Mouse (Mus musculus) forebrain, embryonic 11.5 days (tissue): ENCODE measurements around the gene Znrd1. TPM values are rescaled to one million over a fixed set of nuclear protein-coding genes. Genes with fewer than 3 reads are reported as not detected.
A peak's percentile ranks its signal among the peaks of the same experiment; 100 is the strongest.
"Not testable (repeated sequence)": the region's sequence is repeated elsewhere in the genome, so short reads cannot be mapped to it uniquely, and the experiment has no call there.

Source experiments
- ATAC-seq: fragments of 200-750 bp; cut with Nextera tagmentation; replicated peaks from 2 replicates; pipeline ENCODE4 v1.8.0; 2017; ENCODE audit warnings: moderate TSS enrichment; ENCODE audit not compliant: low FRiP score
- DNase-seq: peaks from one replicate; pipeline ENCODE4 v3.0.0-alpha.2; 2017; ENCODE audit warnings: low spot score
- H3K27ac ChIP-seq: fragments of 300-500 bp; sonication (generic); 2 replicates; pipeline ENCODE4 v1.5.1; 2014; ENCODE audit warnings: low read depth, low read length
- H3K27me3 ChIP-seq: fragments of 300-500 bp; sonication (generic); 2 replicates; pipeline ENCODE4 v1.6.1; 2014; ENCODE audit warnings: mild to moderate bottlenecking, low read length, mixed read lengths; ENCODE audit not compliant: control insufficient read depth, insufficient read depth
- H3K36me3 ChIP-seq: fragments of 300-500 bp; sonication (generic); 2 replicates; pipeline ENCODE4 v1.6.1; 2014; ENCODE audit warnings: mild to moderate bottlenecking, low read length, moderate library complexity, mixed read lengths; ENCODE audit not compliant: control insufficient read depth, insufficient read depth
- H3K4me1 ChIP-seq: fragments of 300-500 bp; sonication (generic); replicated peaks from 2 replicates; pipeline ENCODE4 v1.6.1; 2014; ENCODE audit warnings: low read length, mixed read lengths; ENCODE audit not compliant: control insufficient read depth, insufficient read depth
- H3K4me2 ChIP-seq: fragments of 300-500 bp; sonication (generic); 2 replicates; pipeline ENCODE4 v1.6.1; 2014; ENCODE audit warnings: low read depth, mild to moderate bottlenecking, low read length, moderate library complexity, mixed read lengths; ENCODE audit not compliant: severe bottlenecking
- H3K4me3 ChIP-seq: fragments of 300-500 bp; sonication (generic); 2 replicates; pipeline ENCODE4 v1.5.1; 2014; ENCODE audit warnings: low read depth, low read length
- H3K9ac ChIP-seq: fragments of 300-500 bp; sonication (generic); 2 replicates; pipeline ENCODE4 v1.6.1; 2014; ENCODE audit warnings: low read length
- H3K9me3 ChIP-seq: fragments of 300-500 bp; sonication (generic); 2 replicates; pipeline ENCODE4 v1.6.1; 2016; ENCODE audit warnings: low read length, mixed read lengths; ENCODE audit not compliant: control insufficient read depth
- WGBS: fragments of 180-500 bp; shearing (Covaris S2); extraction: QIAGEN DNeasy Blood & Tissue Kit; methylation state at CpG from one replicate; pipeline ENCODE4 v1.1.7; 2014; 5-methylcytosine and 5-hydroxymethylcytosine counted together
- polyA plus RNA-seq: library from polyadenylated mRNA; unstranded; fragments of >200 nt; fragmentation: Nextera tagmentation; extraction: Ambion mirVana; gene quantifications from 2 replicates; pipeline ENCODE4 v1.2.1, GENCODE M21; 2014

Gene Znrd1
- polyA plus RNA-seq, 1 experiment from 2014 or later: 83.2 TPM

DNA sequence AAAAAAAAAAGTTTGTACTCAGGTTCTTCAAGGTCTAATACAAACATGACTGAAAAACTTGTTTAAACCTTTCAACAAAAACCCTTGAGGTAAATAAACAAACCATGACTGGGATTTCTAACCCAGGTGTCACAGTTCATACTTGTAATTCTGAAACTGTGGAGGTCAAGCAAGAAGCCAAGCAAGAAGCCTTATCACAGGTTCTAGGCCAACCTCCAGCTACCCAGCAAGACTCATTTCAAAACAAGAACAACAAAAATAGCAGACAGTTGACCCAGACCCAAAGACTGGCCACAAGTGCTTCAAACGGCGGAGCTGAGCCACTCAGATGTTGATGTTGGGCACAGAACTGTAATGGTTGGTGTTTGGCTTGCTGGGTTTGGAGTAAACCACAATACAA is 36.2 kb upstream of the Znrd1 start:
- no peaks in the 10 kb centered on the region for H3K9me3 ChIP-seq
- no peak overlapping the region for H3K4me3 ChIP-seq
- H3K9ac ChIP-seq: no peak overlapping the region
- H3K4me2 ChIP-seq: no peak overlapping the region
- DNase-seq (no peak), ATAC-seq (no peak)
- peaks cover 2% of the 10 kb centered on the region; the same call in 1 of the 2 replicates for H3K27me3 ChIP-seq
- H3K36me3 ChIP-seq: no peaks in the 10 kb centered on the region
- 88% methylated on average over 2 of the region's 2 CpGs for WGBS
- H3K4me1 ChIP-seq: no peaks in the 10 kb centered on the region
- H3K27ac ChIP-seq: no peak overlapping the region

DNA sequence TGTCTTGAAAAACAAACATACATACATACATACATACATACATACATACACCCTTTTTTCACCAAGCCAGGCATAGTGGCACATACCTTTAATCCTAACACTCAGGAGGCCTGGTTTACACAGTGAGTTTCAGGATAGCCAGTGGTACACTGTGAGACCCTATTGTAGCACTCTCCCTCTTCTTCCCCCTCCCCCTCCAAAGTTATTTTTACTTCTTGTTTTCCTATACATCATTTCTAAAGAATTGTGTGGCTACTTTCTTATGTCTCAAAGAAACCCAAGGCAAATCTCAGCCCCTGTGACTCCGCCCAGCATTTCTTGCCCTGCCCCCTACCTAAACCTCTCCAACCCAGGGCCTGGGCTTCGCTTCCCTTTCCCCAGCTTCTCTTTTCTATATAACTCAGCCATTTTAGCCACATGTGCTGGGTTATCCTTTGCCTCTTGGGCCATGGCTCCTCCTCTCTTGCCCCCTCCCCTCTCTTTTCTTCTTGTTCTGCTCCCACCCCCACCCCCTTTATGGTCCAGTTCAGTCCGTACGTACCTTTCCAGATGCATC is 35.5 kb upstream of the Znrd1 start:
- no peak overlapping the region for H3K9ac ChIP-seq
- ATAC-seq: no peak

DNA sequence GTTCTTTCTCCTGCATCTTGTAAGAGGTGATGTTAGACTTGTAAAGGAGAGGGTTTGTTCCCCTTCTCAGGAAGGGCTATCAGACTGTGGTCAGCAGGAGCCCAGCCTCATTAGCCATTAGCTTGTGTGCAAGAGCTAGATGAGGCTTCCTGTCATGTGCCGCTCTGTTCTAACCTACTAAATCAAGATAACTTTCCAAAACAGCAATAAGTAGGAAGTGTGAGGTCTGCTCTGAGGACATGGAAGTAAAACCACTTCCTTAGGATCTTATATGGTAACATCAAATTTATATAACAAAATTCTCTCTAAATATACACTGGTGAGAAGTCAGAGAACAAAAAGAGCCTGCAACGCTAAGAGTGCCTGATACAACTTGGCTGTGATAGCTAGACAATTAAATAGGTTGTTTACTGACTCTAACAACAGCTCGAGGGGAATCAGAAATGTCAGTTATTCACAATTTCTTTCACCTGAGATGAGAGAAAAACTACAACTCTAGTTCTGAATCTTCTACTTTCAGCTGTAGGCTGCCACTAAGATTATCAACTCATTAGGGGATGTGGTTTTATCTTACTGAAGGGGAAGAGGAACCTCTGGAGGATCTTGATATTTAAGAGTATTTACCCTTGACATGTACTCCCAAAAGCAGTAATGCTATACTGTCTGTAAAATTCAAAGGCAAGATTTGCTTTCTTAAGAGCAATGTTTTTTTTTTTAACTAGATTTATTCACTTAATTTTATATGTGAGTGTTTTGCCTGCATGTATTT is 34.2 kb upstream of the Znrd1 start:
- H3K4me3 ChIP-seq: no peak overlapping the region
- no peak overlapping the region for H3K4me2 ChIP-seq
- H3K4me1 ChIP-seq: 0 out of 2 replicates have a peak, but pooled peaks cover 1% of the 10 kb centered on the region
- DNase-seq: no peak
- peaks cover 17% of the 10 kb centered on the region for H3K27me3 ChIP-seq
- no peak overlapping the region for H3K9ac ChIP-seq
- H3K36me3 ChIP-seq: no peaks in the 10 kb centered on the region
- H3K9me3 ChIP-seq: no peaks in the 10 kb centered on the region
- no peak for ATAC-seq
- 73% methylated on average over 3 of the region's 3 CpGs for WGBS
- no peak overlapping the region for H3K27ac ChIP-seq

More for the DNA sequence above, 35.5 kb upstream of the Znrd1 start:
- Histone ChIP-seq H3K4me2 (no peak overlapping the region), H3K36me3 (no peaks in the 10 kb centered on the region), H3K4me1 (no peaks in the 10 kb centered on the region), H3K4me3 (no peak overlapping the region), H3K9me3 (no peaks in the 10 kb centered on the region), H3K27me3 (peaks cover 9% of the 10 kb centered on the region; the same call in 1 of the 2 replicates), H3K27ac (no peak overlapping the region)
- DNase-seq: no peak
- 90% methylated on average over 4 of the region's 4 CpGs for WGBS

DNA sequence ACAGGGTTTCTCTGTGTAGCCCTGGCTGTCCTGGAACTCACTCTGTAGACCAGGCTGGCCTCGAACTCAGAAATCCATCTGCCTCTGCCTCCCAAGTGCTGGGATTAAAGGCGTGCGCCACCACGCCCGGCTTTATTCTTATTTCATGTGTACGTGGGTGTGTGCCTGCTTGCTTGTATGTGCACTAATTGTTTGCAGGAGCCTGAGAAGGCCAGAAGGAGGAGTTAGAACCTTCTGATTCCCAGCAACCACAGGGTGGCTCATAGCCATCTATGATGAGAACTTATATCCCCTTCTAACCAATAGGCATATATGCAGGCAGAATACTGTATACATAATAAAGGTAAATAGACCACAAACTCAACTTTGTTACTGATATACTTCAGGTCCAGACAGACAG is 32.3 kb upstream of the Znrd1 start:
- not testable (repeated sequence) for H3K4me1 ChIP-seq, H3K9ac ChIP-seq, H3K36me3 ChIP-seq, ATAC-seq, H3K4me2 ChIP-seq, DNase-seq, H3K27ac ChIP-seq, H3K4me3 ChIP-seq, H3K9me3 ChIP-seq
- 86% methylated on average over 6 of the region's 6 CpGs for WGBS
- peaks cover 17% of the 10 kb centered on the region for H3K27me3 ChIP-seq

DNA sequence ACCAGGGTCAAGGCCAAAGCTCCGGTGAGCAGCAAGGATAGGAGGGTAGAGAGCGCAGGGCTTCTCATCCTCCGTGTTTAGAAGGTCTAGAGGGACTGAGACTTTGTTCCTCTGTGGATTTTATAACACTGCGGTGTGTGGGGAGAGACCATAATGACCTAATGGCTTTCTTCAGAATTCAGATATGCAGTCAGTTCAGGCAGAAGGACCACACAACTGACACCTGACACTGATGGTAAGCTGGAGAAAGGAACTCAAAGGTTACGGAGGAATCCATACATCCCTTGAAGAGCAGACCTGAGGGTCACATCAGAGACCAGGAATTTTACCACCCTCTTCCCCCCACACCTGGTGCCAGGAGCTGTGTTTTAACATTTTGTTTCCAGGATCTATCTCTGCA is 31.1 kb upstream of the Znrd1 start, which contains the start of gene H2-M5:
H2-M5 (minus strand) TSS at position 101 of the 400 bp plus-strand sequence.
- Histone ChIP-seq H3K4me2 (no peak within 1 kb of the TSS), H3K4me1 (0 out of 2 replicates have a peak, but pooled peaks cover 1% of the 10 kb centered on the region), H3K9ac (no peak within 1 kb of the TSS), H3K9me3 (no peaks in the 10 kb centered on the region), H3K36me3 (no peaks in the 10 kb centered on the region), H3K27ac (no peak within 1 kb of the TSS), H3K4me3 (no peak within 1 kb of the TSS), H3K27me3 (peaks cover 17% of the 10 kb centered on the region)
- WGBS: 26% methylated on average over 5 of the region's 5 CpGs
- no peak for ATAC-seq
- DNase-seq: no peak

DNA sequence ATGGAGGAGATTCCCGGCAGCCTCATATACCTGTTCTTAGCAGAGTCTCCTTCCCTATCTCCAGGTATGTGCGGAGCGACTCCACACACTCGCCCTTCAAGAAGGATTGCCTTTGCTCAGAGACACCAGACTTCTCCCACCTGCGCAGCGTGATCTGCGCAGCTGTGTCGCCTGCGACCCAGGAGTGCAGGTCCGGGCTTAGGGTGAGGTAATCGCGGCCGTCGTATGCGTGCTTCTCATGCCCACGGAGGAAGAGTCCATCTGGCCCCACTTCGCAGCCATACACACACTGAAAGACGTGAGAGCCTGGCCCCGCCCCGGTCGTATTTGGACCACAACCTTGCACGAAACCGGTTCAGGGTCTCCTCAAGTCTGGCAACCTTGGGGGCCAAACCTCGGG is 30.1 kb upstream of the Znrd1 start:
- H3K9ac ChIP-seq: no peak overlapping the region
- no peak for DNase-seq
- H3K4me3 ChIP-seq: no peak overlapping the region

DNA sequence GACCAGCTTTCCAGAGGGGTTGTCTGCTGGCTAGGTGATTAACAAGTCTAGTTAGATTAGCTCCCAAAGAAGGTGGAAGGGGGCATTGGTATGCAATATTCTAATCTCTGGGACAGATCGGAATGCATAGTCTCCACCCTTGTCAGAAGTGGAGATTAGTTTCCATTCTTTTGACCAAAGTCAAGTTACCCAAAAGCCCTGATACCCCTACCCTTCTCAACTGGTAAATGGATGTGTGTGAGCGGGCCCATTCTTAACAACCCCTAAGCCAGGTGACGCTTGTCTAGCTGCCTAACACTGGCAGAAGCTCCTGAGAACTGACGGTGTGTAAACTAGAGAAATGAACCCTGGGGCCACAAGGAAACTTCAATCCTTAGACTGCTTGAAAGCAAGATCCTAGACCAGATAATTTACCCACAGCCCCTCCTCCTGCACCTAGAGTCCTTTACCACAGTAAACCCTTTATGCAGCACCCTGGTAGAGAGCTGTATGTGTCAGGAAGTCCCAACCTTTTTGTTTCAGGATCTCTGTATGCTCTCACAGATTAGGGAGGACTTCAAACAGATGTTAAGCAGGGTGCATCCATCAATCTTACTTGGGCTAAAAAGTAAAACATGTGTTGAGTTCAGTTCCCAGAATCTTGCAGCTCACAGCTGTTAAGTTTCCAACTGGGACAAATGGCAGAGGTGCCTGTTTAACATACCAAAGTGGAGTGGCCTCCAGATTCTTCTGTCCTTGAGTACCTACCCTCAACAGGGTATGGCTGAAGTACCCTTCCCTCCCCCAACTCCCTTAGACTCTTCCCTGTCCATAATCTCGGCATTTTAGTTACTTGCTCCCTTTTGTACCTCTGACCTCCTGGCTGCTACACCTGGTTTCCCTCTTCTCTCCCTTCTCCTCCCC is 24.1 kb upstream of the Znrd1 start:
- WGBS: 27% methylated on average over 5 of the region's 5 CpGs
- Histone ChIP-seq H3K4me1 (no peaks in the 10 kb centered on the region), H3K36me3 (no peaks in the 10 kb centered on the region), H3K27ac (no peak overlapping the region), H3K4me2 (no peak overlapping the region), H3K9ac (no peak overlapping the region), H3K27me3 (no peaks in the 10 kb centered on the region), H3K9me3 (no peaks in the 10 kb centered on the region), H3K4me3 (no peak overlapping the region)
- DNase-seq (no peak), ATAC-seq (no peak)

More for the DNA sequence above, 30.1 kb upstream of the Znrd1 start:
- Histone ChIP-seq H3K36me3 (no peaks in the 10 kb centered on the region), H3K27ac (no peak overlapping the region), H3K4me2 (no peak overlapping the region), H3K4me1 (0 out of 2 replicates have a peak, but pooled peaks cover 1% of the 10 kb centered on the region), H3K27me3 (peaks cover 17% of the 10 kb centered on the region), H3K9me3 (no peaks in the 10 kb centered on the region)
- WGBS: 5% methylated on average over 24 of the region's 24 CpGs
- ATAC-seq: peak; percentile 36; the same call in 1 of the 2 replicates

DNA sequence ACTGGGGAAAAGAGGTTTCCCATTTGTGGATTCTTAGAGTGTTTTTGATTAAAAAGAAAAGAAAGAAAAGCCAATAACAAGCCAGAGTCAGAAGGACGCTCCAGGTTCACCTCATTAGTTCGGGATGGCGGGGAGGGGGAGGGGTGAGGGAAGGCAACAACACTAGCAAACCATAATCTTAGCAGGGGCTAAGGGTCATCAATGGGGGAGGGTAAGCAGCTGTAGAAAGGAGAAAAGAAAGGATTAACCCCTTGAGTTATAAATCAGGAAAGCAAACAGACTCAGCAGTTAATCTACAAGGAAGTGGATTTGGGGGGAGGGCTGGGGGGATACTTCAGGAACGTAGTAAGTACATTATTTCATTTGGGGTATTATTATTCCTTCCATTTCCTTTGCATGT is 23.5 kb upstream of the Znrd1 start:
- ATAC-seq: no peak
- H3K9ac ChIP-seq: no peak overlapping the region
- H3K9me3 ChIP-seq: no peaks in the 10 kb centered on the region
- no peaks in the 10 kb centered on the region for H3K27me3 ChIP-seq
- WGBS: 8% methylated on average over 4 of the region's 4 CpGs
- DNase-seq: no peak
- H3K4me2 ChIP-seq: no peak overlapping the region
- H3K4me1 ChIP-seq: no peaks in the 10 kb centered on the region
- H3K36me3 ChIP-seq: no peaks in the 10 kb centered on the region
- H3K4me3 ChIP-seq: no peak overlapping the region
- H3K27ac ChIP-seq: no peak overlapping the region
